Mouse (Mus musculus) intestine, embryonic 14.5 days (tissue): Measurements from ENCODE around the gene Espnl. TPM values are rescaled to one million over a fixed set of nuclear protein-coding genes. Genes with fewer than 3 reads are reported as not detected.
A peak's percentile ranks its signal among the peaks of the same experiment; 100 is the strongest.

Source experiments
- ATAC-seq: fragments of 200-750 bp; cut with Nextera tagmentation; replicated peaks from 2 replicates; pipeline ENCODE4 v1.8.0; 2017; ENCODE audit warnings: low read depth, moderate number of reproducible peaks, moderate TSS enrichment, moderate library complexity; ENCODE audit not compliant: low FRiP score, low TSS enrichment
- DNase-seq: peaks from one replicate; pipeline ENCODE4 v3.0.0-alpha.2; 2018; ENCODE audit warnings: low spot score
- H3K27ac ChIP-seq: fragments of 300-500 bp; sonication (generic); 2 replicates; pipeline ENCODE4 v1.5.1; 2014; ENCODE audit warnings: low read depth, mild to moderate bottlenecking, control low read depth
- H3K27me3 ChIP-seq: fragments of 300-500 bp; sonication (generic); replicated peaks from 2 replicates; pipeline ENCODE4 v1.6.1; 2014; ENCODE audit warnings: low read length, control low read depth; ENCODE audit not compliant: control insufficient read depth, insufficient read depth
- H3K36me3 ChIP-seq: fragments of 300-500 bp; sonication (generic); 2 replicates; pipeline ENCODE4 v1.6.1; 2014; ENCODE audit warnings: low read length, control low read depth; ENCODE audit not compliant: control insufficient read depth, insufficient read depth
- H3K4me1 ChIP-seq: fragments of 300-500 bp; sonication (generic); replicated peaks from 2 replicates; pipeline ENCODE4 v1.6.1; 2014; ENCODE audit warnings: low read length, control low read depth, mixed read lengths; ENCODE audit not compliant: control insufficient read depth, insufficient read depth
- H3K4me2 ChIP-seq: fragments of 300-500 bp; sonication (generic); 2 replicates; pipeline ENCODE4 v1.6.1; 2014; ENCODE audit warnings: low read length
- H3K4me3 ChIP-seq: fragments of 300-500 bp; sonication (generic); 2 replicates; pipeline ENCODE4 v1.5.1; 2014; ENCODE audit warnings: low read depth, low read length, control low read depth, mixed read lengths
- H3K9ac ChIP-seq: fragments of 300-500 bp; sonication (generic); 2 replicates; pipeline ENCODE4 v1.6.1; 2014; ENCODE audit warnings: mild to moderate bottlenecking, low read length
- H3K9me3 ChIP-seq: fragments of 300-500 bp; sonication (generic); 2 replicates; pipeline ENCODE4 v1.6.1; 2016; ENCODE audit warnings: low read length, control low read depth; ENCODE audit not compliant: control insufficient read depth
- WGBS: fragments of 180-500 bp; shearing (Covaris S2); extraction: QIAGEN DNeasy Blood & Tissue Kit; methylation state at CpG from one replicate; pipeline ENCODE4 v1.1.7; 2014; 5-methylcytosine and 5-hydroxymethylcytosine counted together
- polyA plus RNA-seq: library from polyadenylated mRNA; unstranded; fragments of >200 nt; fragmentation: Nextera tagmentation; extraction: Ambion mirVana; gene quantifications from 2 replicates; pipeline ENCODE4 v1.2.1, GENCODE M21; 2014

Gene Espnl
- polyA plus RNA-seq, 1 experiment from 2014 or later: not detected

DNA sequence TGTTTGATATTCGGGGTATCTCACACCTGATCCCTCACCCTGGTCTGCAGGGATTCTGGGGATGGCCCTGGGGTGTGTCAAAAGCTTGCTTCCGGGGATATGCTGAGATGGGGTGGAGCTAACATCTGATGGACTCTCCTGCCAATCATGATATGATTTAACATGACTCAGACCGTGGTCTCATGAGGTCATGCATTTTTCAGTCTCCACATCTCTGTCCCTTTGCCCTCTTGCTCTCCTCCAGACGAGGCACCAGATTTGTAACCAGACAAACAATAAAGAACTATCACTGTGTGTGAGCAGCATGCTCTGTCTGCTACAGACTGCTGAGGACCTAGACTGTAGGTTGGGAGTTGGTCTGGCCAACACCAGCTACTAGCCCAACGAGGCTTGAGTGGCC is 40.2 kb downstream of the Espnl start:
- Histone ChIP-seq H3K9me3 (peaks cover 6% of the 10 kb centered on the region; the same call in 1 of the 2 replicates), H3K27me3 (0 out of 2 replicates have a peak, but pooled peaks cover 3% of the 10 kb centered on the region), H3K4me2 (no peak overlapping the region), H3K9ac (no peak overlapping the region), H3K4me3 (no peak overlapping the region), H3K4me1 (no peaks in the 10 kb centered on the region; the same call in 1 of the 2 replicates), H3K27ac (no peak overlapping the region), H3K36me3 (no peaks in the 10 kb centered on the region)
- ATAC-seq (no peak), DNase-seq (no peak)
- WGBS: 75% methylated on average over 5 of the region's 5 CpGs

DNA sequence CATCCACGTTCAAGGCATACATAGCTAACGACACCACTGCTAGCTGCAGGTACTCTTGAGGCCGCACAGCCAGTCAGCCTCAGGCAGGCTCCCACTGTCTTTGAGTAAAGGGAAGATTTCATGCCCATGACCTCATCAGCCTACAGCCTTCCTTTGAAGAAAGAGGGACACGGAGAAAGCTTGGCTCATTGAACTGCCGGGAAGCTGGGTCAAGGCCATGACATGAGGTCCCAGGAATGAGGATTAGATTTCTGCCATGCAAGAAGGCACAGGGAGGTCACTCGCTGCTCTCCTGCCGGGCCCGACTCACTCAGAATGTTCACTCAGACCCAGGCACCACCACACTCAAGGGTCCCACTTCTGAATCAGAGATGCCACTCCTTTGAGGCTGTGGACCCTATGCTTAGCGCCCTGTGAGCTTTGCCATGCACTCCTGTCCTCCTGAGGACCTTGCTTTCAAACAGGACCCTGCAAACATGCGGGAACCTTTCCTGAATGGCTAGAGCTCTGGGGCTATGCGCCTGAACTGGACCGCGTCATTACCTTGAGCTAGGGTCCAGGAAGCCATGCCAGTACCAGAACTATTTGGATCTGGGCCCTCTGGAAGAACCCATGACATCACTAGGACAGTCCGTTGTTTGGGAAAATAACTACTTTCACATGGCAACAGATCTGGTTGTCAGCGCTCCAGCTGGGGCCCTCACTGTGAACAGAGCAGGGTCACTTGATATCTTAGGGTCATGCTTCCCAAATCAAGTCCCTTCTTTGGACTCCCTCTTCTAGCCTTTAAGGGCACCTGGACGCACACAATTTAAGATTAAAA is 43.2 kb downstream of the Espnl start:
- WGBS: 94% methylated on average over 16 of the region's 16 CpGs
- Histone ChIP-seq H3K27me3 (0 out of 2 replicates have a peak, but pooled peaks cover 3% of the 10 kb centered on the region), H3K9me3 (peaks cover 6% of the 10 kb centered on the region; the same call in 1 of the 2 replicates), H3K4me3 (no peak overlapping the region), H3K27ac (no peak overlapping the region), H3K4me1 (peaks cover 7% of the 10 kb centered on the region), H3K4me2 (no peak overlapping the region), H3K36me3 (0 out of 2 replicates have a peak, but pooled peaks cover 3% of the 10 kb centered on the region), H3K9ac (no peak overlapping the region)
- DNase-seq (no peak), ATAC-seq (no peak)

- WGBS: 24% methylated on average over 8 of the region's 8 CpGs
- peak; percentile 54 for DNase-seq
These were observed 43.9 kb downstream of the Espnl start for GRCm38 (mm10) chr1:91365816-91366214.

GRCm38 (mm10) chr1:91366215-91367108 is 44.6 kb downstream of the Espnl start, which contains the start of gene Erfe:
Erfe (plus strand) TSS chr1:91366430.
- ATAC-seq: peak; percentile 64
- peak within 1 kb of the TSS; percentile 46 for H3K4me3 ChIP-seq
- H3K9ac ChIP-seq: peak within 1 kb of the TSS; percentile 60
- H3K4me2 ChIP-seq: peak within 1 kb of the TSS; percentile 90
- DNase-seq: peak; percentile 86
- peaks cover 7% of the 10 kb centered on the region for H3K4me1 ChIP-seq
- WGBS: 1% methylated on average over 57 of the region's 68 CpGs
- H3K9me3 ChIP-seq: peaks cover 6% of the 10 kb centered on the region; the same call in 1 of the 2 replicates
- 0 out of 2 replicates have a peak, but pooled peaks cover 3% of the 10 kb centered on the region for H3K27me3 ChIP-seq
- peaks cover 16% of the 10 kb centered on the region for H3K36me3 ChIP-seq
- peak within 1 kb of the TSS; percentile 51; the same call in 1 of the 2 replicates for H3K27ac ChIP-seq

More at GRCm38 (mm10) chr1:91365816-91366214, 43.9 kb downstream of the Espnl start:
- peaks cover 10% of the 10 kb centered on the region; the same call in 1 of the 2 replicates for H3K36me3 ChIP-seq
- peak overlapping the region; percentile 60; the same call in 1 of the 2 replicates for H3K9ac ChIP-seq
- no peak overlapping the region for H3K27ac ChIP-seq
- H3K27me3 ChIP-seq: 0 out of 2 replicates have a peak, but pooled peaks cover 3% of the 10 kb centered on the region
- peak overlapping the region; percentile 46 for H3K4me3 ChIP-seq
- peaks cover 7% of the 10 kb centered on the region for H3K4me1 ChIP-seq
- H3K9me3 ChIP-seq: peaks cover 6% of the 10 kb centered on the region; the same call in 1 of the 2 replicates
- peak overlapping the region; percentile 90 for H3K4me2 ChIP-seq
- peak; percentile 12; the same call in 1 of the 2 replicates for ATAC-seq

- H3K36me3 ChIP-seq: peaks cover 25% of the 10 kb centered on the region
- H3K9ac ChIP-seq: no peak overlapping the region
- peak; percentile 61 for DNase-seq
- H3K4me3 ChIP-seq: no peak overlapping the region
- H3K27me3 ChIP-seq: 0 out of 2 replicates have a peak, but pooled peaks cover 3% of the 10 kb centered on the region
- H3K4me2 ChIP-seq: peak overlapping the region; percentile 90
- H3K27ac ChIP-seq: no peak overlapping the region
- WGBS: 96% methylated on average over 3 of the region's 3 CpGs
- H3K9me3 ChIP-seq: peaks cover 6% of the 10 kb centered on the region; the same call in 1 of the 2 replicates
- no peak for ATAC-seq
- H3K4me1 ChIP-seq: peaks cover 7% of the 10 kb centered on the region
These were observed 45.4 kb downstream of the Espnl start for GRCm38 (mm10) chr1:91367295-91367694.

DNA sequence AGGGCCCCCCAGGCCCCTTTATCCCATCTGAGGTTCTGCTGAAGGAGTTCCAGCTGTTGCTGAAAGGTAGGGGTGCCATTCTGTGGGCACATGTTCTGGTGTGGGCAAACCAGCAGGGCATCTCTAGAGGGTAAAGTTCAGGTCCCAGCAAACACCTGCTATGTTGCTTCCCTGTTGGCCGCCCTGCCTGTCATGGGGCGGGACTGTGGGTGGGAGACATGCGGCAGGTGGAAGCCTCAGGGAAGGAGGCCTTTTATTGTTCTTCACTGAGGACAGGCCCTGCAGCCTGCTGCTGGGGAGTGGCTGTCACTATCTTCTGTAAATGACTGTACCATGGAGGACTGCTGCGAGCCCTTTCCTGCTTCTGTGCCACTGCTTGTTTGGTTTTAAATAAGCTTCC is 47.5 kb downstream of the Espnl start:
- ATAC-seq: peak; percentile 51
- Histone ChIP-seq H3K36me3 (peaks cover 46% of the 10 kb centered on the region), H3K9me3 (peaks cover 3% of the 10 kb centered on the region; the same call in 1 of the 2 replicates), H3K9ac (no peak overlapping the region), H3K27ac (peak overlapping the region; percentile 45; the same call in 1 of the 2 replicates), H3K4me2 (no peak overlapping the region), H3K27me3 (0 out of 2 replicates have a peak, but pooled peaks cover 3% of the 10 kb centered on the region), H3K4me3 (no peak overlapping the region), H3K4me1 (peaks cover 7% of the 10 kb centered on the region)
- WGBS: 52% methylated on average over 4 of the region's 4 CpGs
- no peak for DNase-seq

DNA sequence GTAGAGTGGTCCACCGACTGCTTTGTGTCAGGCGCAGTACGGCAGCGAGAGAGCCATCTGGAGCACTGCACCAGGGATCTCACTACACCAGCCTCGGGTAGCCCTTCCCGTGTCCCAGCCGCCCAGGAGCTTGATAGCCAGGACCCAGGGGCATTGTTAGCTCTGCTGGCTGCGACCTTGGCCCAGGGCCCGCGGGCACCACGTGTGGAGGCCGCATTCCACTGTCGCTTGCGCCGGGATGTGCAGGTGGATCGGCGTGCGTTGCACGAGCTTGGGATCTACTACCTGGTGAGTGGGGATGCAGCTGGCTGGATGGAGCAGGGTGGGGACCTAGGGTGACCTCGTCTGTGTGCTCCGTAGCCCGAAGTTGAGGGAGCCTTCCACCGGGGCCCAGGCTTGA is 48.2 kb downstream of the Espnl start:
- ATAC-seq (no peak), DNase-seq (no peak)
- H3K9ac ChIP-seq: no peak overlapping the region
- 85% methylated on average over 23 of the region's 23 CpGs for WGBS
- H3K27ac ChIP-seq: no peak overlapping the region
- peaks cover 52% of the 10 kb centered on the region for H3K36me3 ChIP-seq
- no peak overlapping the region for H3K4me3 ChIP-seq
- H3K9me3 ChIP-seq: no peaks in the 10 kb centered on the region
- H3K4me2 ChIP-seq: no peak overlapping the region
- 0 out of 2 replicates have a peak, but pooled peaks cover 3% of the 10 kb centered on the region for H3K27me3 ChIP-seq
- H3K4me1 ChIP-seq: peaks cover 7% of the 10 kb centered on the region

DNA sequence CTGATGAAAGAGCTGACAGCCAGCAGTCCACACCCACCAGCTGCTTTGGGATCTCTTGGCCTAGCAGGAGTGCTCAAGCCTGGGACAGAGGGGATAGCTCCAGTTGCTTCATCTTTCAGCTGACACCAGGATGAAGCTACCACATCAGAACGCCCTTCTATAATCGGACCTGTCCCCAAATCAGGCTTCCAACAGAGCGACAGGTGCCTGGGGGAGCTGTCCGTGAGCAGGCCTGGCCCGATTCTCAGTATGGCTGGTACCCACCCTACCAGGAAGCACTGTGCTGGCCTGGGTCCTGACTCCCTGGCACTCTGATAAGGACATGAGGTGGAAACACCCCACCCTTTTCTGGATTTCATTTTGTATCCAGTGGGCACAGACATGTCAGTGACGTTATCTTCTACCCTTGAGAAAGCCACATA is 51.5 kb downstream of the Espnl start:
- WGBS: 94% methylated on average over 6 of the region's 6 CpGs
- no peaks in the 10 kb centered on the region for H3K9me3 ChIP-seq
- H3K36me3 ChIP-seq: peaks cover 86% of the 10 kb centered on the region
- H3K27ac ChIP-seq: no peak overlapping the region
- no peak for DNase-seq
- no peak overlapping the region for H3K4me2 ChIP-seq
- H3K9ac ChIP-seq: no peak overlapping the region
- H3K4me1 ChIP-seq: peaks cover 7% of the 10 kb centered on the region; the same call in 1 of the 2 replicates
- no peak overlapping the region for H3K4me3 ChIP-seq
- no peaks in the 10 kb centered on the region for H3K27me3 ChIP-seq
- no peak for ATAC-seq
